Mouse (Mus musculus) thymus, adult 2 months (tissue): ENCODE measurements at regions not wholly inside any gene's neighbourhood (a gene's known extent, or its start where the extent isn't known, plus 50 kb on each side); places are given as distances from the start of the nearest gene placed in this dataset.

Experiments
- DNase-seq: peaks from one replicate; pipeline ENCODE4 v3.0.0; 2021
- H3K27ac ChIP-seq: fragments of 200-500 bp; 2 replicates; pipeline ENCODE4 v1.5.1; 2012; ENCODE audit warnings: low read length, control low read depth; ENCODE audit not compliant: control insufficient read depth, insufficient read depth
- H3K27me3 ChIP-seq: fragments of 200-500 bp; 2 replicates; pipeline ENCODE4 v1.6.1; 2012; ENCODE audit warnings: mild to moderate bottlenecking, low read length, moderate library complexity, mixed read lengths; ENCODE audit not compliant: control insufficient read depth, insufficient read depth
- H3K36me3 ChIP-seq: fragments of 200-500 bp; 2 replicates; pipeline ENCODE4 v1.6.1; 2012; ENCODE audit warnings: mild to moderate bottlenecking, low read length, moderate library complexity; ENCODE audit not compliant: control insufficient read depth, insufficient read depth
- H3K4me1 ChIP-seq: fragments of 200-500 bp; replicated peaks from 2 replicates; pipeline ENCODE4 v1.6.1; 2012; ENCODE audit warnings: low read length; ENCODE audit not compliant: control insufficient read depth, insufficient read depth
- H3K4me3 ChIP-seq: fragments of 200-500 bp; 2 replicates; pipeline ENCODE4 v1.5.1; 2012; ENCODE audit warnings: mild to moderate bottlenecking, low read length, control low read depth, moderate library complexity; ENCODE audit not compliant: control insufficient read depth, insufficient read depth
- CTCF ChIP-seq: fragments of 200-500 bp; IDR thresholded peaks from 2 replicates; pipeline ENCODE4 v1.5.1; 2012; ENCODE audit warnings: mild to moderate bottlenecking, control low read depth, low read length, moderate library complexity, borderline replicate concordance; ENCODE audit not compliant: control insufficient read depth, poor library complexity, insufficient read depth; ENCODE audit errors: extremely low read depth
- POLR2A ChIP-seq: fragments of 200-500 bp; IDR thresholded peaks from 2 replicates; pipeline ENCODE4 v1.6.1; 2012; ENCODE audit warnings: mild to moderate bottlenecking, low read length, control low read depth, moderate library complexity; ENCODE audit not compliant: control insufficient read depth, poor library complexity, insufficient read depth; ENCODE audit errors: extremely low read depth
- WGBS: fragments of 180-500 bp; shearing (Covaris S2); methylation state at CpG from one replicate; pipeline ENCODE4 v1.1.7; 2018; 5-methylcytosine and 5-hydroxymethylcytosine counted together

GRCm38 (mm10) chr6:108910330-108910729 is 81.9 kb downstream of the Edem1 start:
- WGBS: 81% methylated on average over 1 of the region's 1 CpGs

GRCm38 (mm10) chr6:108912539-108912938 is 84.1 kb downstream of the Edem1 start:
- WGBS: 86% methylated on average over 7 of the region's 7 CpGs
- Histone ChIP-seq H3K36me3 (no peaks in the 10 kb centered on the region), H3K27me3 (no peaks in the 10 kb centered on the region), H3K4me3 (no peak overlapping the region), H3K4me1 (no peaks in the 10 kb centered on the region), H3K27ac (no peak overlapping the region)
- DNase-seq: no peak
- TF ChIP-seq POLR2A: no peak
- TF ChIP-seq CTCF: no peak

More at GRCm38 (mm10) chr6:108910330-108910729, 81.9 kb downstream of the Edem1 start:
- Histone ChIP-seq H3K27ac (no peak overlapping the region), H3K27me3 (no peaks in the 10 kb centered on the region), H3K4me3 (no peak overlapping the region), H3K4me1 (no peaks in the 10 kb centered on the region), H3K36me3 (no peaks in the 10 kb centered on the region)
- TF ChIP-seq CTCF (no peak), POLR2A (no peak)
- no peak for DNase-seq

- H3K27ac ChIP-seq: no peak overlapping the region
- H3K36me3 ChIP-seq: no peaks in the 10 kb centered on the region
- no peaks in the 10 kb centered on the region for H3K4me1 ChIP-seq
- DNase-seq: no peak
- TF ChIP-seq POLR2A: no peak
- TF ChIP-seq CTCF: no peak
- 95% methylated on average over 2 of the region's 2 CpGs for WGBS
- no peaks in the 10 kb centered on the region for H3K27me3 ChIP-seq
- H3K4me3 ChIP-seq: no peak overlapping the region
These were observed 91.0 kb downstream of the Edem1 start for GRCm38 (mm10) chr6:108919372-108919913.

GRCm38 (mm10) chr6:108921181-108921580 is 92.7 kb downstream of the Edem1 start:
- Histone ChIP-seq H3K27ac (no peak overlapping the region), H3K36me3 (no peaks in the 10 kb centered on the region), H3K4me3 (no peak overlapping the region), H3K27me3 (no peaks in the 10 kb centered on the region), H3K4me1 (no peaks in the 10 kb centered on the region)
- TF ChIP-seq POLR2A: no peak
- no peak for TF ChIP-seq CTCF
- DNase-seq: no peak
- 98% methylated on average over 3 of the region's 3 CpGs for WGBS

- Histone ChIP-seq H3K27ac (no peak overlapping the region), H3K36me3 (no peaks in the 10 kb centered on the region), H3K4me1 (no peaks in the 10 kb centered on the region), H3K4me3 (no peak overlapping the region), H3K27me3 (no peaks in the 10 kb centered on the region)
- TF ChIP-seq POLR2A: no peak
- TF ChIP-seq CTCF: no peak
- peak; percentile 7 for DNase-seq
- WGBS: 26% methylated on average over 6 of the region's 6 CpGs
These were observed 94.1 kb downstream of the Edem1 start for GRCm38 (mm10) chr6:108922564-108922963.

GRCm38 (mm10) chr6:108928981-108929380 is 100.5 kb downstream of the Edem1 start:
- TF ChIP-seq CTCF (no peak), POLR2A (no peak)
- H3K4me1 ChIP-seq: no peaks in the 10 kb centered on the region
- DNase-seq: no peak
- H3K36me3 ChIP-seq: no peaks in the 10 kb centered on the region
- H3K27me3 ChIP-seq: no peaks in the 10 kb centered on the region
- no peak overlapping the region for H3K4me3 ChIP-seq
- H3K27ac ChIP-seq: no peak overlapping the region

GRCm38 (mm10) chr6:108938646-108939045 is 110.2 kb downstream of the Edem1 start:
- TF ChIP-seq CTCF (no peak), POLR2A (no peak)
- no peaks in the 10 kb centered on the region for H3K27me3 ChIP-seq
- no peak overlapping the region for H3K4me3 ChIP-seq
- DNase-seq: no peak
- no peaks in the 10 kb centered on the region for H3K4me1 ChIP-seq
- whole genome bisulfite sequencing: 90% methylated on average over 5 of the region's 5 CpGs
- no peak overlapping the region for H3K27ac ChIP-seq
- H3K36me3 ChIP-seq: no peaks in the 10 kb centered on the region

- no peak for DNase-seq
- no peak overlapping the region for H3K4me3 ChIP-seq
- no peaks in the 10 kb centered on the region for H3K36me3 ChIP-seq
- TF ChIP-seq POLR2A (no peak), CTCF (no peak)
- no peaks in the 10 kb centered on the region for H3K27me3 ChIP-seq
- H3K27ac ChIP-seq: no peak overlapping the region
- H3K4me1 ChIP-seq: no peaks in the 10 kb centered on the region
These were observed 113.8 kb downstream of the Edem1 start for GRCm38 (mm10) chr6:108942288-108942687.
